Mouse (Mus musculus): ENCODE results near the gene Cldn7.
"Not testable (repeated sequence)": the region's sequence is repeated elsewhere in the genome, so short reads cannot be mapped to it uniquely, and the experiment has no call there.

The Cldn7 gene

DNA sequence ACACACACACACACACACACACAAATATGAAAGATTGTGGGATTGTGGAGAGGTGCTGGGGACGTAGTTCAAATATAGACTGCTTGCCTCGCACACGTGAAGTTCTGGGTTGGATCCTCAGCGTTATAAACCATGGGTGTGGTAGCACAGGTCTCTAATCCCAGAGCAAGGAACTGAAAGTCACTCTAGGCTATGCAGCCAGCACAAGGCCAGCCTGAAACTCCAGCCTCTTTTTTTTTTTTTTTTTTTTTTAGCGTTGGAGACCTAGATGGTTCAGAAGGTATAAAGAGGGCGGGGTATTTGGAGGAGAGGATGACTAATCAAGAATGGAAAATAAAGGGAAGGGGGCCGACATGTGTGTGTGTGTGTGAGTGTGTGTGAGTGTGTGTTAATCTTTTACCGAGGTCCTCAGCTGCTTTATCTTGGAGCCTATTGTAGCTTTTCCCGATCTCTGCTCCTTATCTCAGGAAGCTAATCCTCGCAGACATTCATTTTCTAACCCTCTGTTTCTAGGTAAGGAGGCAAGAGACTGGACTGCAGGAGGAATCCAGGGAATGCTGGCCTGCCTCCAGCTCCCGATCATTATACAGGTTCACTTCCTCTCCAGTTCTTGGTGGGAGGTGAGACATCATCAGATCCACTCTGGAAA is 11.2 kb upstream of the Cldn7 start:
- intact Hi-C loops (cut with DNase I) = no loop called here

DNA sequence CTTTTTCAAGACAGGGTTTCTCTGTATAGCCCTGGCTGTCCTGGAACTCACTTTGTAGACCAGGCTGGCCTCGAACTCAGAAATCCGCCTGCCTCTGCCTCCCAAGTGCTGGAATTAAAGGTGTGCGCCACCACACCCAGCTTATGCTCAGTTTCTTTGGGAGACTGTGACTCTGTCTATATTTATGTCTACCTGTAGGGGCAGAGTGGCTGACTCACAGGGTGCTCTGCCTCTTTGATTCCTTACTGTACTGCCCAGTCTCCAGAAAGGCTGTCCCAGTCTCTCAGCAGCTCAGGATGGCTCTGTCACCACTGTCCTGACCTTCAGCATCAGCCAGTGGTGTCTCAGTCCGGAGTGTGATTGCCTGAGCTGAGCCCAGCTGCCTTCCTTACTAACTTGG is 9.0 kb upstream of the Cldn7 start:
- intact Hi-C loops (cut with DNase I) = not testable (repeated sequence)

DNA sequence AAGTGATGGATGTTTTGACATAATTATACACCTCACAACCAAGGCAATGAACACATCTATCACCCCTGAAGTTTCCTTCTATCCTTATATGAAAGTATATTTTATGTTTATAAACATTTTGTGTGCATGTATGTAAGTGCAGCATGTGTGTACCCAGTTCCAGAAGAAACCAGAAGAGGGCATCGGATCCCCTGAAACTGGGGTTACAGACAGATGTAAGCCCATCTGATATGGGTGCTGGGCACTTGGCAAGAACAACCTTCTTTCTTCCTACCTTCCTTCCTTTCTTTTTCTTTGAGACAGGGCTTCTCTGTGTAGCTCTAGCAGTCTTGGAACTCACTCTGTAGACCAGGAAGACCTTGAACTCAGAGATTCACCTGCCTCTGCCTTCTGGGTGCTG is 8.4 kb upstream of the Cldn7 start:
- intact Hi-C loops (cut with DNase I) = no loop called here

DNA sequence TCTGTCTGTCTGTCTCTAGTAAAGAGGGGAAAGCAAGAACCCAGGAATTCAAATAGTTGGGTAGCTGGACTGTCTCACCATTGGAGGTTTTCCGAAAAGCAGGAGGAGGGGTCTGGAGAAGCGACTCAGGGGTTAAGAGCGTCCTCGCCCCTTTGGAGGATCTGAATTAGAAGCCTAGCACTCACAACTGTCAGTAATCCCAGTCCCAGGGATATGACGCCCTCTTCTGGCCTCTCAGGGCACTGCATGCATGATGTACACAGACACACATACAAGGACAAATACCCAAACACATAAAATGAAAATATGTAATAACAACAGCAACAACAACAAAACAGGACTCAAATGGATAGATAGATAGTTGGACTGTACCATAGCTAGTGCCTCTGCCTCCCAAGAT is 4.0 kb upstream of the Cldn7 start:
- intact Hi-C loops (cut with DNase I) = no loop called here

DNA sequence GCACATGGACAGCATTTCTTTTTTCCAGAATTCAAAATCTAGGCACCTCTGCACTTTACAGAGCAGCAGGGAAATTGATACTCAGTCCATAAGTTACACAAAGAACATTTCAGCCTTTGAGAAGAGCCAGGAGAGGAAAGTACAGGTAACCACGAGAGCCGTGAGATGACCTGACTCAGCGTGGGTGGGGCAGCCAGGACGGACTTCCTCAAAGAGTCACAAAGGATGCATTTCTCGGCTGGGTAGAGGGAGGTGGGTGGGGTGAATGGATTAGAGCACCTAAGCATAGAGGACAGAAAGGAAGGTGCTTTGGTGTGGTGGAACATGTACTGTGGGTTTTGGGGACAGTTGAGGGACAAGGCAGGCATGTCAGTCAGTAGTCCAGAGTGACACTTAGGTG is 2.7 kb upstream of the Cldn7 start:
- intact Hi-C loops (cut with DNase I) = no loop called here

DNA sequence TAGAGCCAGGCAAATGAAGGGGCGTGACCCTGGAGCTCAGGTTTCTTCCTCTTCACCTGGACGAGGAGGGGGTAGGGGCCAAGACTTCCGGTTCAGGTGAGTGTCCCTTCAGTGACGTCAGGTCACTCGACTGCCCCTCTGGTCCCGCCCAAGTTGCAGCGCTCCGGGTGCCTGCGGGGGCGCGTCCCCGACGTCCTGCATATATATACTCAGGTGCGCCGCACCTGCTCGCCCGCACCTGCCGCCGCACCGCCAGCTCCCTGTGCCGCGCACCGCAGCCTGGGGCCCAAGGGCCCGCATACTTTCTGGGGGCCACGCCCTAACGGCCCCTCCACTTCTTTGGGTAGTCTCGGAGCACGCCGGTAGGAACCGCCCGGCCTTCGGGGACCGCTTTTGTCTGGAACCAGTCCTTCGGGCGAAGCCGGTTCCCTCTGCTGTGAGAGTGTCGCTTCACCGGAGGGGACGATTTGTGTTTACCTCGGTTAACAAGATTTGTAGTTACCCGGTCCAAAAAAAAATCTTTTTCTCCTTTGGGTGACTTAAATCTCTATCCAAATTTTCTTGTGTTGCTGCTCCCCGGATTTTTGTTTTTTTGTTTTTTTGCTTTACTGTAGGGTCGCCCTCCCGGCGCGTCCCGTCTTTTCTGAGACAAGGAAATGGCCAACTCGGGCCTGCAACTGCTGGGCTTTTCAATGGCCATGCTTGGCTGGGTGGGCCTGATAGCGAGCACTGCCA is 859 bp downstream of the Cldn7 start:
- intact Hi-C loops (cut with DNase I) = no loop called here

DNA sequence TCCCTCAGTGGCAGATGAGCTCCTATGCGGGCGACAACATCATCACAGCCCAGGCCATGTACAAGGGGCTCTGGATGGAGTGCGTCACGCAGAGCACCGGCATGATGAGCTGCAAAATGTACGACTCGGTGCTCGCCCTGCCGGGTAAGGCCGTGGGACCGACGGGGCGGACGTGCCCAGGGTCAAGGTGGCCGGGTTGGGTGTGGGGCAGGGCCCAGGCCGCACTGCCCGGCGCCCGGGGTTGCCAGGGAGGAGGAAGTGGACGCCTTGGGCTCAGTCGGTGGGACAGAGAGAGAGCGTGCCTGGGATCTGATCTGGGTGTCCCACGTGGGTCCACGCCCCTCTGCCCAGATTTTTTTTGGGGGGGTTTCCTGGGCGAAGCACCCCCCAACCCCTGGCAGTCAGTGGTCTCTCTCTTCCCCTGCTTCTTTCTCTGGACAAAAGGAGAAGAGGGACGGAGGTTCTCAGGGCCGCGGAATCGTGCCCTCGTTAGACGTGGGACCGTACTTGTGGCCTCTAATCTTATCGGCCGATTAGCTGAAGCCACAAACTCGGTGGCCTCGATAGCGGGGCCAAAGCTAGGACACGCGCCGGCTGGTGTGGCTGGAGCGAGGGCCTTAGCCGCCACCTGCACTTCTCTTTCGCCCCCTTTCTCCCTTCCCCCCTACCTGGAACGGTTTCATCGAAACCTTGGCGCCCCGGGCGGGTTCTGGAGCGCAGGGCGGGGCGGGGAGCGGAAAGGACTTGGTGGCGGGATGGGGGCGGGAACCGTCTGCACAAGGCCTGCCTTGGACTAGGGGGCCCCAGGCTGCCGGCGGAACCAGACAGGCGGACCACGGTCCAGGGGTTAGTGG is 1.7 kb downstream of the Cldn7 start:
- intact Hi-C loops (cut with DNase I) = no loop called here

DNA sequence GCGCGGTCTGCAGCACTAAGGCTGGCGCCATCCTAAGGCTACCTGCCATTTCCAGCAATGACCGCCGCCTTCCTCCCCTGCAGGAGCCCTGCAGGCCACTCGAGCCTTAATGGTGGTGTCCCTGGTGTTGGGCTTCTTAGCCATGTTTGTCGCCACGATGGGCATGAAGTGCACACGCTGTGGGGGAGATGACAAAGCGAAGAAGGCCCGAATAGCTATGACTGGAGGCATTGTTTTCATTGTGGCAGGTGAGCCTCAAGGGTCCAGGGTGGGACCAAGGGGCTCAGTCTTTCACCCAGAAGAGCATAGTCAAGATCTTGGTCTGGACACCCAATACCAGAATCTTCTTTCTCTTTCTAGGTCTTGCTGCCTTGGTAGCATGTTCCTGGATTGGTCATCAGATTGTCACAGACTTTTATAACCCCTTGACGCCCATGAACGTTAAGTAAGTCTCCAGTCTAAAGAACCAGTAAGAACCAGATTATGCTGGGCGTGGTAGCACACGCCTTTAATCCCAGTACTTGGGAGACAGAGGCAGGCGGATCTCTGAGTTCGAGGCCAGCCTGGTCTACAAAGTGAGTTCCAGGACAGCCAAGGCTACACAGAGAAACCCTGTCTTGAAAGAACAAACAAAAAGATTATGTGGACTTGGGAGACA is 2.4 kb downstream of the Cldn7 start:
- intact Hi-C loops (cut with DNase I) = no loop called here

DNA sequence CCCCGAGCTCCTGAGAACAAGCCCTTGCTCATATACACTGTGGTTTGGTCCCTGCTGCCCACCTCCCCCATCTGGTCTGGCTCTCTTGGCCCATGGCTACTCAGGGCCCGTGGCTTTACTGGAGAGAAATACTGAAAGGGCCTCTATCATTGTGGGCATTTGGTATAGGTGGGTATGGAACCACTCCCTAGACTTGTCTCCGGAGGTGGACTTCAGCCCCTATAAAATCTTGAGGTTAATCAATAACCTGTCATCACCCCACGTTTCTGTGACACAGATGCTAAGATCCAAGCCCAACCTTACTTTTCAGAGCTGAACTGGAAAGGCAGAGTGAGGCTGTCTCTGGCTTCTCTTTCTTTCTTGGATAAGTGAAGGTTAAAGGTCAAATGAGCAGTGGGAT is 4.2 kb downstream of the Cldn7 start:
- intact Hi-C loops (cut with DNase I) = no loop called here

DNA sequence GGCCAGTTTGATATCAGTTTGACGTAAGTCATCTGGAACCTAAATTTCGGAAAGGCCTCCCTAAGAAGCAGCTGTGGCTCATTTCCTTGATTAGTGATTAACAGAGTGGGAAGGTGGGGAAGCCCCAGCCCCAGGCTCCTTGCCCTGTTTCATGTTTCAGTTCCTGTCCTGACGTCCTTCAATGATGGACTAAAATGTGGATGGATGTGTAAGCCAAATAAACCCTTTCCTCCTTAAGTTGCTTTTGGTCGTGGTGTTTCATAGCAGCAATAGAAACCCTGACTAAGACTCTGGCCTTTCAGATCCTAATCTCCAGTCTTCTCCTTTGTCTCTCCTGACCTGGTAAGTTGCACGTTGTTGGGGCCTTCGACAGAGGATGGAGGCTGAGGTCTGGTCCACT is 5.6 kb downstream of the Cldn7 start:
- intact Hi-C loops (cut with DNase I) = no loop called here

DNA sequence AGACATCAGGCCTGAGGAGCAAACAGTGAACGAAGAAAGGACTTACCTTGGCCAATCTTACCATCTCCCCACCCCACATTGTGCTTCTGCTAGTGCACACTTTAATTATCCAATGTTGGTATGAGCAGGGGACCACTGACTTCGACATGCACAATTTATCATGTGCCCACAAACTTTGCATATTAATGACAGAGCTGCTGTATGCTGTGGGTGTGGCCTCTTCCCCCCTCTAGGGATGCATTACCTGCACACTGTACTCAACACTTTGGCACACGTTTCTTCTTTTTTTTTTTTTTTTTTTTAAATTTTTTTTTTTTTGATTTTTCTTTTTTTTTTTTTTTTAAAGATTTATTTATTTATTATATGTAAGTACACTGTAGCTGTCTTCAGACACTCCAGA is 6.2 kb downstream of the Cldn7 start:
- intact Hi-C loops (cut with DNase I) = no loop called here

DNA sequence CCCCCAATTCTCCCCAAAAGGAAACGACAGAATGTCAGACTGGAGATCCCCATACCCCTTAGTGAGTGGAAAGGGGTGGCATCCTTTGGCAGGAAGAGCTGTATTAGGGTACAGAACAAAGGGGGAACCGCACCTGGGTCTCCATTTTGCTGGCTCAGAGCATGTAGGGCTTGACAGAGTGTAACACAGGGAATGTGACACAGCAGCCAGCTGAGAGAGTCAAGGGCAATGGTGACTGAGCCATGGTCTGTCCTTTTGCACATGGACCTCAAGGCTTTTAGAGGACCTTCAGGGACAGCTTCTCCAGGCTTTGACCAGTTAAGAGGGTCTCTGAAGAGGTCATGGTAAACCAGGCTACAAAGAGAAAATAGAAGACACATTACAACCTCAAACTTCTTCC is 10.3 kb downstream of the Cldn7 start:
- intact Hi-C loops (cut with DNase I) = no loop called here

DNA sequence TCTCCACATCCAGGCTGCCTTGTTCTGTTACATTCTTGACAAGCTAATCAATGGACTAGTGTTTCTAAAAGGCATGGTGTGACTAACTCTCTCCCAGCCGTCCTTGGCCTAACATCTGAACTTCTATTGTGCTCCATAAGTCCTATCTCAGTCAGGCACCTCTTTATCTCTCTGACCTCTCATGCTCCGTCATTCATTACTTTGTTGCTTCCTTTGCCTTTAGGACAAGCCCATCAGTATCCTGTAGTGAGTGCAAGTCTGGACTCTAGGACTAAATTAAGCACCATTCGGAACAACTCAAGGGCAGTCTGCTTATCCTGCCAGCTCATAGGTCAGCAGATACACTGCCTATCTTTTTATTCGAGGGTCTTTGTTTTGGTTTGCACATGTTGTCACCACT is 11.7 kb downstream of the Cldn7 start:
- intact Hi-C loops (cut with DNase I) = no loop called here

DNA sequence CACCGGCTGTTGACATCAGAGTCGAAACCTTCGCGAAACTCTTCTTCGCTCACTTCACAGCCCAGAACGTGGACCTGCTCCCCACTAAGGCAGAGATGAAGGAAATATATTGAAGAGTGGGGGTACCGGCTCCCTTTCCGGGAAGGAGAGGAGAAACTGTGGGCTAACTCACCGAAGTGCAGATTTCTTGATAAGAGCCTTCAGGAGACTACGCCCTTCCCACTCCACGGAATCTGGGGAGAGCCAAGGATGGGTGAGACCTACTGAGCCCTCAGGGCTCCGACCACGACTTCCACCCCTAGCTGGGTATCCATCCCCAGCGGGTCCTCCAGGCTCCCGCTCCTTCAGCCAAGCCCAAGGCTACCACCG is 15.2 kb downstream of the Cldn7 start:
- intact Hi-C loops (cut with DNase I) = no loop called here

DNA sequence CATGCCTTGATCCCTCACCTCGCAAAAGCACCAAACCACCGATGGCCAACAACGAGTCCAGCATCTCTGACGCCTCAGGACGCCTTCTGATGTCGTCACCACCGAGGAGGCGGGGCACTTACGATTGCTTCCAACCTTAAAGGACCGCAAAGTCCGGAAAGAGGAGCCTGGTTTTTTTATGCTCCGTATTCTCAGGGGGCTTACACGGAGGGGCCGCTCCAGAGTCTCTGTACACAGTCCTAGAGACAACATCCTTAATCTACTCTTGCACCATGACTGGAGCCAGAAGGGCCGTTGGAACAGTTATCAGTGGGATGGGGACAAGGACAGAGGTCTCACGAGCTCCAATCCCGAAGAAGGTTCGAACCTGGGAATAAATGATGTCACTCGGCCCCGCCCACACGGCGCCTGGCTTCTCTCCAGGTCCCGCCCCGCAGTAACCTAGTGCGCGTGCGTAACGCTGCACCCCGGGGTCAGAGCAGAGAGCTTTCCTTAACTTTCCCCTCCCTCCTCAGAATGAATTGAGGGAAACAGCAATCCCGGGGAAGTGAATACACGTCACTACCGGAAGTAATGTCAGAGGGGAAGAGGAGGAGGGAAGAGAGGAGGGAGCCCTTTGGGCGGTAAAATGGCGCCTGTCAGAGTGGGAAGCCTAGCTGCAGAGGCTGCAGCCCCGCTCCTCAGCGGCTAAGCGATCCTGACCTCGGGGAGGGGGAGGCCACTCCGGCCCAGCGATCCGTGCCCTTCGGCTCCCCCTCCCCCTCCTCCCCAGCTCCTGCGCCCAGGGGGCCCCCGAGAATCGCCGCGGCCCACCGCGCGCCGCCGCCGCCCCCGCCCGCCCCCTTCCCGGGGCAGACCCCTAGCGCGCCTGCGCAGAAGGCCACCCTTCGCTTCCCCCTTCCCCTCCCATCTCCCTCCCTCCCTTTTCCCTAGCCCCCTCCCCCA is 15.9 kb downstream of the Cldn7 start:
- intact Hi-C loops (cut with DNase I) = no loop called here

DNA sequence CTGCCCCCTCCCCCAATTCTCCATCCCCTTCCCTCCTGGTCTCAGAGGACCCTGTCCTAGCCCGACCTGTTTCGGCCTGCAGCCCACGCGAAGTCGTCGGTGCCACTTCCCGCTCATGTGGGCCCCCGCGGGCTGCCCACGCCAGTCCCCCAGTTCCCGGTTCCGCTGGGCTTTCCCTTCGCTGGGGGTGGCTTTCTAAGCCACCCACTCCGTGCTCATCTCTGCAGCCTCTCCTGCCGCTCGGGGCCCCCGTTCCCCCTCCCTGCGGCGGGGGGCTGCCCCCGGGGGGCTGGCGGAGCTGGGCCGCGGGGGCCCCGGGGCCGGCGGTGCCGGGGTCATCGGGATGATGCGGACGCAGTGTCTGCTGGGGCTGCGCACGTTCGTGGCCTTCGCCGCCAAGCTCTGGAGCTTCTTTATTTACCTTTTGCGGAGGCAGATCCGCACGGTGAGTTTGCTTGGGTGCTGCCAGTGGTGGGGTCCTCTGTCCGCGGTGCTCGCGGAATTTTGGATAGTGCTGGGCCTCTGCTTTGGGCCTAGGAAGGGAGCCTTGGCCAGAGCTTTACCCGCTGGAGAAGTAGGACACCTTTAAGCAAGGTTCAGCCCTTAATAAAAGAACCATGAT is 16.7 kb downstream of the Cldn7 start, which contains the start of gene Ctdnep1:
Ctdnep1 (plus strand) TSS at position 16 of the 622 bp plus-strand sequence.
- intact Hi-C loops (cut with DNase I) = no loop called here

DNA sequence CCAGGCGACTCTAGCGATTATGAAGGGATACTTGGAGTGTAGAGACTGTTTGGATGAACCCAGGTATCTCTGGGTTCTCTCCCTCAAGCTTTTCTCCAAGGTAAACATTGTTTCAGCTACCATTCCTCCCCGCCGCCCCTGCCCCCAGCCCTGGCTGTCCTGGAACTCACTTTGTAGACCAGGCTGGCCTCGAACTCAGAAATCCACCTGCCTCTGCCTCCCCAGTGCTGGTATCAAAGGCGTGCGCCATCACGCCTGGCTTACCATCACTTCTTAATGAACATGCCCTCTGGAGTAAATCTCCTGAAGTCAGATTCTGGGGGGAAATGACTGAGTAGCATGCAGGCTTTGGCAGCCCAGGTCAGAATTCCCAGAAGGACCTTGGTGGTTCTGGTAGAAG is 17.6 kb downstream of the Cldn7 start, which contains the start of gene Elp5:
Elp5 (minus strand) TSS at position 293 of the 400 bp plus-strand sequence.
- intact Hi-C loops (cut with DNase I) = no loop called here

DNA sequence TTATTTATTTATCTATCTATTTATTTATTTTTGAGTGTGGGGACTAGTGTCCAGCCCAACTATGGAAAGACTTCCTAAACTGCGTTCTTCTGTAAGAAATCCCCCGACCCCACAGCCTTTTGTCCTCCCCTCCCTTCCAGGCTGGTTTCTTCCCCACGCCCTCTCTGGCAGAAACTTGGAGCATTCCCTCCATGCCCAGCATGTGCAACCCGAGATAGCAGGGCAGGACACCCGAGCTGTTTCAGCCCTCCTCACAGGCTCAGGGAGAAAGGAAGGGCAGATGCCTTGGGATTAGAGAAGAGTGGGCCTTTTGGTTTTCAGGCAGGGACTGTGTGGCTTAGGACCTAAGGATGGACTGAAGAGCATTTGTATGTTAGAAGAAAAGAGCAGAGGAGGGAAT is 18.3 kb downstream of the Cldn7 start:
- intact Hi-C loops (cut with DNase I) = no loop called here

DNA sequence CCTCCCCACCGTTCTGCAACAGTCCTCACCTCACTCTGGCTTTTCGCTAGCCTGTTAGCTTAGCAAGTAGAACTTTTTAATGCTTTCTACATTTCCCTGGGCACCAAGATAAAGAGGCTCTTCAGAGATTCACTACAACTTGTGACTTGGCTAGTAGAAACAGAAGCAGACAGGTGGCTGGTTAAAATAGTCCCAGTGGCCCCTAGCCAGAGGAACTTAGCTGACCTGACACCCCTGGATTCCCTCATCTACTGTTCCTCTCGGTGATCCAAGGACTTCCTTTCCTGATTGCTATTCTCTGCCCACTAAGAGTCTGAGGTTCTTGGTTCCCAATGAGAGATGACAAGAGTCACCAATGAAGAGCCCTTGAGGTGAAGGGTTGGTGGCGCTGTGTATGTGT is 18.8 kb downstream of the Cldn7 start:
- intact Hi-C loops (cut with DNase I) = no loop called here

DNA sequence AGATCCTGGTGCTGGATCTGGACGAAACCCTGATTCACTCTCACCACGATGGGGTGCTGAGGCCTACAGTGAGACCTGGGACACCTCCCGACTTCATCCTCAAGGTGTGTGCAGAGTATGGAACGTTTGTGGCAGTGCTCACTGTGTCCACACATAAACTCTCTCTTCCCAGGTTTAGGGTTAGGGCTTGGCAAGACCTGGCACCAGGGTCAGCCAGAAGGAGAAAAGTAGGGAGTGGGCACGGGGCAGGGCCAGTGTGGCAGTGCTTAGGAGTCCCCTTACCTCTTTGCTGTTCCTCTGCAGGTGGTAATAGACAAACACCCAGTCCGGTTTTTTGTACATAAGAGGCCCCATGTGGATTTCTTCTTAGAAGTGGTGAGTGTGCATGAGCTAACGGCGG is 19.9 kb downstream of the Cldn7 start:
- intact Hi-C loops (cut with DNase I) = no loop called here

All from adrenal gland (tissue).